Mouse (Mus musculus): ENCODE results near the gene Gm2381.
"Not testable (repeated sequence)": the region's sequence is repeated elsewhere in the genome, so short reads cannot be mapped to it uniquely, and the experiment has no call there.

Gm2381 gene

DNA sequence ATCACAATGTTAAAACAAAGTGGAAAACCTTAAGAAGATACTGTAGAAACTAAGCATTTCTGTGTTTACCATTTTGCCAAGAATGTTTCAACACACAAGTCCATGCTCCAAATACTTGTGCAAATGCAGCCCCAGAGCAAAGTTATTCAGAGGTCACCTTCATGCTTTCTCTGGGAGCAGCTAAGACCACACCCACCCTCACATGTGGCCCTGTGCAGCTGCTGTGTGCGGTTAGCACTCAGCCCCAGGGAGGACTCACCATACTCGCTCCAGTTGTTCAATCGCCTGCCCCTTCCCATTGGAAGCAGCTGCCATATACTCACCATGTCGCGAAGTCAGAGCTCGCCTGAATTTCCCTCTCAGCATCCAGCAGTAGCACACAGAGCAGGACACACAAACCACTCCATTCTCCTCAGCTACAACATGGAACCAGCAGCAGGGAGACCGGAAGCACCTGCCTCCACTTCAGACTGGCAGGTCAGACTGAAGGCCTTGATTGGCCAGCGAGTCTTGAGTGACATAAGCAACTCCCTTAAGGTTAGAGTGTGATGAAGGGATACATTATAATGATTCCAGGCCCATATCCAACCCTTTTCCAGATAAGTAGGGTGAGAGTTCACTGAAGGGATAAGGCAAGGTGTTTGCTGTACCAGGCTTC is at the start of gene Gm2381:
Gene Gm2381, minus strand, starts transcription at position 434 of the 658 bp plus-strand sequence.
- not testable (repeated sequence) for DNase-seq

DNA sequence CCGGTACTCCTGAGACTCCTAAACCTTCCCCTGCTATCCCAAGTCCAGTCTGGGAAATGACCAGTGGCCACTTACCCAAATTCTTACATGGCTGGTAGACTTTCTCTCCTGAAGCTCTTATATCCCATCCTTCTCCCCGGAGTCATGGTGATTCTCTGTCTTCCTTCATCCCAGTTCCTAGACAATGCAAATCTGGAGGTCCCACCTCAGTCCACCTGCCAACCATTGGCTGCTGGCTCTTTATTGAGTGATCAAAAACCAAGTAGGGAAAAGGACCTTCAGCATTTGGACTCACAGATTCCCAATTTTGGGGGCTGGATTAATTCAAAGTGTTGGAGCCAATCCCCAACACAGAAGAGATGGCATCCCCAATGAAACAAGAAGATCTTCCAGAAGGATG is 31.0 kb upstream of the Gm2381 start:
- not testable (repeated sequence) for DNase-seq

DNA sequence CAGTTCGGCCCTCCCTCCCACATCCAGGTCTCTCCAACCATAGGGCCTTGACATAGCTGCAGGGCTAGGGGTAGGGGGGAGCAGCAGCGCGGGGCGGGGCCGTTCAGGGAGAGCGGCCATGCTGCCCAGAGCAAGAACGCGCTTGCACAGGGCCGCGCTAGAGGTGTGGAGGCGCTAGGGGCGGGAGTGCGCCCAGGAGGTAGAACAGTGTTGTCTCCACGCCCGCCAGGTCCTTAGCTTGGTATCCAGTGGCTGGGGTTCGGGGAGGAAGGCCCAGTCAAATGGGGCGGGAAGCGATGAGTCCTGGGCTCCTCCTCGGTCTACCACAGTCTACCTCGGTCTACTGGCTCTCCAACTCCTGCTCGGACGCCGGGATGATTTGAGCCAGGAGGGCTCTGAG is 11.1 kb upstream of the Gm2381 start:
- DNase-seq: no peak

DNA sequence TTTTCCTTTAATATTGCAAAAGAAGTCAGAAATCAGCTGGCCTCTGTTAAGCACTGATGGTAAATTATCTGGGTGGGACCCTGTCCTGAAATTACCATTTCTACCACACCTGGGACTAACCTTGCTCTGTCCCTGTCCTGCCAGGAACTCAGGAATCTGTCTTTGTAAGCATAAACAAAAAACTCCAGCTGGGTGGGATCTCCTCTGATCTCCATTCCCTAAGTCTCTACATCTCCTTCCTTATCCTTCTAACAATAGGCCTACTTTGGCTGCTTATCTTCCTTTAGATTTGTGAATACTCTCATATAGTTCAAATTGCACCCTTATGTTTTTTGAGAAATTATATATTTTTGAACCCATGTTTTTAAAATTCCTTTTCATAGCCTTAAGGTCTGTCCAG is 28.7 kb downstream of the Gm2381 start:
- DNase-seq: not testable (repeated sequence)

DNA sequence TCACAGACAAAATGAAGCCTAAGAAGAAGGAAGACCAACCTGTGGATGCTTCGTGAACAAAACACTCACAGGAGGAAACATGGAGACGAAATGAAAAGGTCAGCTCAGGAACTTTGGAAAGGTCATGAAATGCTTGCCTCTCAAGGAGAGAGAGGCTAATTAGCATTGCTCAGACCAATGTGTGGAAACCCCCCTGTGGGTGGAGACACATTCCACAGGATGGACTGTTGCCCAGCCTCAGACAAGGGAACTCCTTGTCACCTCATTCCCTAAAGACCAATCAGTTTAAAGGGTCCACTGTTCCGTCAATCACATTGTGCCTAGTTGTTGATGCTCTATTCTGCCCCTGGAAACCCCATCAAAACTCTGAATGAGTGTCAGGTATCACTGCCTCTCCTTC is 34.8 kb downstream of the Gm2381 start:
- no peak for DNase-seq

DNA sequence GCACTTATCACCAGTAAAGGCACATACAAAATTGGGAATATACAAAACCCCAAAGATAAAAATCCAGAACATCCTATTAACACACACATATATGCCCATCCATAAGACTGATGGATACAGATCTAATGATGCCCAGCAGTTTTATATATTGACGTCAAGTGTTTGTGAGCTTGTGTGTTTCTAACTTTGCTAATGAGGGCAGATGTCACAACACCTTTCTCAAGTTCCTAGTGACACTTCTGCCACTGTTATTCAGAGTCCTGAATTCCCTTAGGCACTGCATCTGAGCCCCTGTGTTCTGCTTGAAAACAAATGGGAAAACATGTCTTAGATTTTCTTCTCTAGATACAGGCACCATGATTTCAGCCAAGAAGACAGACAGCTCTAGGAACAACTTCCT is 73.6 kb downstream of the Gm2381 start, which contains the start of gene Vmn2r62:
Gene Vmn2r62, minus strand, starts transcription at position 101 of the 400 bp plus-strand sequence.
- DNase-seq: not testable (repeated sequence)
